ENCODE assay signal across 1 mouse cellular context in genomic region chr5:142502414-142502813, GRCm38 (mm10).
A peak's percentile ranks its signal among the peaks of the same experiment; 100 is the strongest.
TF ChIP-seq lines count a peak whose summit lies in the region.

No protein-coding gene starts in this region.

TF ChIP-seq in CH12.LX, 34 proteins besides CTCF, POLR2A, EP300 and RAD21 (continued from another document):
- TF ChIP-seq MYC (IDR thresholded peaks at IDR 0.05; ENCODE audit: low read depth, low read length) (0 out of 2 replicates have a peak, but pooled peaks have one; percentile 41), PAX5 (IDR thresholded peaks at IDR 0.05; ENCODE audit: low read length) (no peak), MAFK (IDR thresholded peaks at IDR 0.05; ENCODE audit: insufficient replicate concordance, low read length) (no peak), USF1 (IDR thresholded peaks at IDR 0.05; ENCODE audit: low read depth, low read length) (peak; percentile 15; the same call in 1 of the 2 replicates), ETS1 (conservative IDR thresholded peaks at IDR 0.05; ENCODE audit: low read depth, low read length) (no peak)
